In the genomic region with DNA sequence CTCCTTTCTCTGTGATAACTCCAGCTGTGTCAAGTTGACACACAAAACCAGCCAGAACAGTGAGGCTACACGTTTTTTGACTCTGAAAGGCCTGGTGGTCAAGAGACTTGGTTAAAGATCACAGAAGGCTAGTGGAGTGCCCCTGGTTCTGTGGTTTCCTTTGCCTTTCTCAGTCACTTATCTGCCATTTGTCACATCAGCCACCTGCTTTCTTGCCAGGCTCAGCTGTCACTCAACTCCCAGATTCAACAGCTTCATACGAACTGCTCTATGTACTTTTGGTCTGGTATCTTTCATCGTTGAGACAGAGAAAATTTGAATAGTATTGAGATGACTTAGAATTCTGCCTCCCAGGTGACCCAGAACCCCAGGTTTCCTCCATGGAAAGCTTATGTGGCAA, we compare ENCODE assay signal across 7 mouse cellular contexts. TPM values are rescaled to one million over a fixed set of nuclear protein-coding genes. Genes with fewer than 3 reads are reported as not detected.
DNase-seq lines count a peak whose midpoint lies in the region; ATAC-seq and TF ChIP-seq lines count a peak whose summit lies in the region.

No protein-coding gene starts in this region.

- no peaks in the 10 kb centered on the region for H3K9me3 ChIP-seq in hindbrain, embryonic 11.5 days (ENCODE audit: control insufficient read depth, low read length)

- peak overlapping the region; percentile 89 for H3K27ac ChIP-seq in layer of hippocampus, adult 2 months
- H3K27ac ChIP-seq in cortical plate, adult 2 months (ENCODE audit: insufficient read depth, low read length), result peak overlapping the region; percentile 66
- H3K27ac ChIP-seq in hindbrain, embryonic 11.5 days (ENCODE audit: low read depth, low read length), result 0 out of 2 replicates have a peak overlapping the region, but pooled peaks have one; percentile 54

- no peak for DNase-seq in layer of hippocampus, adult 2 months (ENCODE audit: low spot score in 2 of 2)
- DNase-seq in layer of hippocampus, adult 9-11 months, result no peak
- no peak for DNase-seq in hindbrain, embryonic 11.5 days (ENCODE audit: low spot score)
- DNase-seq in frontal cortex, postnatal 14 days (ENCODE audit: low spot score in 2 of 2), result no peak
- DNase-seq in adrenal gland, postnatal 4 days (ENCODE audit: low spot score in 2 of 2), result no peak

- ATAC-seq in hindbrain, embryonic 11.5 days (ENCODE audit: low FRiP score), result no peak

- H3K4me3 ChIP-seq in layer of hippocampus, adult 2 months, result no peak overlapping the region
- H3K4me3 ChIP-seq in cortical plate, adult 2 months (ENCODE audit: insufficient read depth, low read length), result no peak overlapping the region
- H3K4me3 ChIP-seq in hindbrain, embryonic 11.5 days (ENCODE audit: low read depth, low read length), result no peak overlapping the region
- H3K4me3 ChIP-seq in myocyte, result no peak overlapping the region

- H3K79me2 ChIP-seq in myocyte (ENCODE audit: control insufficient read depth, insufficient read depth), result no peaks in the 10 kb centered on the region

- H3K36me3 ChIP-seq in hindbrain, embryonic 11.5 days (ENCODE audit: control insufficient read depth, insufficient read depth, low read length), result no peaks in the 10 kb centered on the region
- H3K36me3 ChIP-seq in myocyte (ENCODE audit: control insufficient read depth, insufficient read depth), result no peaks in the 10 kb centered on the region

- no peaks in the 10 kb centered on the region for H3K27me3 ChIP-seq in hindbrain, embryonic 11.5 days (ENCODE audit: control insufficient read depth, insufficient read depth, low read length)
- H3K27me3 ChIP-seq in myocyte (ENCODE audit: control insufficient read depth, insufficient read depth, insufficient read length), result no peaks in the 10 kb centered on the region

- TF ChIP-seq POLR2A in cortical plate, adult 2 months (IDR thresholded peaks at IDR 0.05; ENCODE audit: extremely low read depth, insufficient read depth, low read length), result no peak
- no peak for TF ChIP-seq POLR2A in myocyte (IDR thresholded peaks at IDR 0.05; ENCODE audit: insufficient read length, low read depth)

- no peak overlapping the region for H3ac ChIP-seq in myocyte (ENCODE audit: control insufficient read depth, insufficient read length)

- no peak overlapping the region for H3K4me2 ChIP-seq in hindbrain, embryonic 11.5 days (replicated peaks; ENCODE audit: low read depth, low read length)
- peak overlapping the region; percentile 60 for H3K4me2 ChIP-seq in myocyte (ENCODE audit: low read depth)

- TF ChIP-seq CTCF in layer of hippocampus, adult 2 months (conservative IDR thresholded peaks at IDR 0.05), result no peak
- TF ChIP-seq CTCF in cortical plate, adult 2 months (IDR thresholded peaks at IDR 0.05; ENCODE audit: extremely low read depth, insufficient read depth, low read length), result no peak

- peaks cover 19% of the 10 kb centered on the region for H3K4me1 ChIP-seq in cortical plate, adult 2 months (ENCODE audit: control insufficient read depth, insufficient read depth, low read length)
- H3K4me1 ChIP-seq in hindbrain, embryonic 11.5 days (replicated peaks; ENCODE audit: control insufficient read depth, insufficient read depth, low read length), result 0 out of 2 replicates have a peak, but pooled peaks cover 2% of the 10 kb centered on the region

- WGBS in hindbrain, embryonic 11.5 days, result 39% methylated on average over 3 of the region's 3 CpGs

- H3K9ac ChIP-seq in hindbrain, embryonic 11.5 days (ENCODE audit: low read depth, low read length), result no peak overlapping the region

TF ChIP-seq in myocyte, 11 proteins besides CTCF, POLR2A, EP300 and RAD21:
- TF ChIP-seq MYOD1 (IDR thresholded peaks at IDR 0.05; ENCODE audit: control insufficient read depth in 1 of 3, insufficient read length in 2 of 3, low read depth in 2 of 3), result peak; percentile 64 to 85 (median 69)
- TF ChIP-seq MAX (IDR thresholded peaks at IDR 0.05; ENCODE audit: low read depth), result no peak
- no peak for TF ChIP-seq POLR2AphosphoS2 (IDR thresholded peaks at IDR 0.05; ENCODE audit: insufficient read length, low read depth)
- peak; percentile 32 for TF ChIP-seq TCF3 (IDR thresholded peaks at IDR 0.05; ENCODE audit: insufficient read length, low read depth)
- peak; percentile 71 for TF ChIP-seq TCF12 (IDR thresholded peaks at IDR 0.05; ENCODE audit: insufficient read depth, poor library complexity, severe bottlenecking)
- no peak for TF ChIP-seq USF1 (IDR thresholded peaks at IDR 0.05; ENCODE audit: low read depth)
- peak in 2 of 3 experiments; percentile 49 to 67 for TF ChIP-seq MYOG (IDR thresholded peaks at IDR 0.05; ENCODE audit: control insufficient read depth in 1 of 3, insufficient read depth in 1 of 3, insufficient read length in 2 of 3, low read depth in 2 of 3)
- TF ChIP-seq SRF (IDR thresholded peaks at IDR 0.05; ENCODE audit: control insufficient read depth, insufficient read length, low read depth), result no peak
- no peak for TF ChIP-seq REST (IDR thresholded peaks at IDR 0.05; ENCODE audit: insufficient read depth, insufficient read length)
- TF ChIP-seq CEBPB (IDR thresholded peaks at IDR 0.05; ENCODE audit: insufficient read depth, poor library complexity, severe bottlenecking), result no peak
- TF ChIP-seq E2F4 (IDR thresholded peaks at IDR 0.05; ENCODE audit: insufficient read depth), result no peak

RNA-seq across cellular contexts. Expression of a gene that starts 21.9 kb away (rescaled TPM):
- total RNA-seq in layer of hippocampus, adult 2 months (2021), result under 1 TPM; 0.59 to 0.81 TPM
- polyA plus RNA-seq in cortical plate, adult 2 months (2012; rRNA removed), result 5.0 and 5.9 TPM in 2 replicates
- polyA plus RNA-seq in hindbrain, embryonic 11.5 days (2014; fragmentation: Nextera tagmentation; extraction: Ambion mirVana), result 0.34 and 0.61 TPM in 2 replicates
- polyA plus RNA-seq in myocyte (2012; fragmentation: generic; extraction: Trizol), result 0.07 TPM
- total RNA-seq in adrenal gland, postnatal 4 days (2021), result 1 to 10 TPM; 1.8 to 5.0 TPM

RNA-seq across cellular contexts. Expression of a gene that starts 52.3 kb away (rescaled TPM):
- total RNA-seq in layer of hippocampus, adult 2 months (2021), result 100 to 1,000 TPM; 125 to 127 TPM
- polyA plus RNA-seq in cortical plate, adult 2 months (2012; rRNA removed), result 154 and 172 TPM in 2 replicates
- polyA plus RNA-seq in hindbrain, embryonic 11.5 days (2014; fragmentation: Nextera tagmentation; extraction: Ambion mirVana), result 34.7 and 34.8 TPM in 2 replicates
- polyA plus RNA-seq in myocyte (2012; fragmentation: generic; extraction: Trizol), result 24.3 TPM
- total RNA-seq in adrenal gland, postnatal 4 days (2021), result 10 to 100 TPM; 33.8 to 37.2 TPM
